ENCODE assay signal across 8 mouse cellular contexts in the genomic region with DNA sequence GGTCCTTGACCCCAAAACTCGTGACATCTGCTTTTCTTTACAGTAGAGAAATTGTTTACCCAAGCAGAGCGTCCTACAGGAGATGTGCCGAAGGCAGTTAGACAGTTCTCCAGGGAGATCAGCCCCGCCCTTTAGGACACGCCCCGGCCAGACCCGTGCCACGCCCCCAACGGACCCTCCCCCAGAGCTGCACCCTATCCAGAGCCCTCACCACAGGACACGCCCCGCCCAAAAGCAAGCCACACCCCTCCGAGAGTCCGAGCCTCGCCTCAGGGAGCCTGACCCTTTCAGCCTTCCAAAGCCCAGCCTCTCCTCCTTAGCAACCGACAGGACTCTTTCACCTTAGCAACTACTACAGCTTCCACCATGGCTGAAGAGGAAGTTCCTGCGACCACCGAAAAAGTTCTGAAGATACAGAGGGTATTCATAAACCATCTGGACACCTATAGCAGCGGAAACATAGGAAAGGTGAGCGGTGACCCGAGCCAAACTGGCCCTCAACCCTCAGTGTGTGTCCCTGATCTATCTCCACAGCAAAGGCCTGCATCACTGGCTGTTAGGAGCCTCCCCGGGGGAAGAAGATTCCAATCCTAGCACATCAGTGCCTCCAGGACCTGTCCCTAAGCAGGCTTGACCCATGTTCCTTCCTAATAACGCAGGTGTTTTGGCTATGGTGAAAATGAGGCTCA. TPM values are rescaled to one million over a fixed set of nuclear protein-coding genes. Genes with fewer than 3 reads are reported as not detected.
DNase-seq lines count a peak whose midpoint lies in the region; ATAC-seq lines count a peak whose summit lies in the region.

A gene (plus strand): TSS at position 178 of the 689 bp plus-strand sequence.

- peak; percentile 97 for ATAC-seq in erythroid progenitor cell, adult 5-6 weeks (replicated peaks; ENCODE audit: low FRiP score, poor library complexity, severe bottlenecking)
- ATAC-seq in megakaryocyte-erythroid progenitor cell, adult 5-6 weeks (replicated peaks; ENCODE audit: low FRiP score, low TSS enrichment, poor library complexity, severe bottlenecking) = peak; percentile 98
- ATAC-seq in stomach, embryonic 15.5 days (ENCODE audit: insufficient read depth, low FRiP score, low read depth) = peak; percentile 95

- intact Hi-C loops in heart, postnatal 25 days (cut with DNase I) = no loop called here

- no peaks in the 10 kb centered on the region for H3K9me3 ChIP-seq in stomach, embryonic 15.5 days

- H3K27ac ChIP-seq in stomach, embryonic 15.5 days = no peak within 1 kb of the TSS

- peaks cover 4% of the 10 kb centered on the region; the same call in 1 of the 2 replicates for H3K4me1 ChIP-seq in stomach, embryonic 15.5 days

- no peaks in the 10 kb centered on the region for H3K36me3 ChIP-seq in stomach, embryonic 15.5 days

- H3K4me3 ChIP-seq in stomach, embryonic 15.5 days (replicated peaks) = no peak within 1 kb of the TSS; the same call in 1 of the 2 replicates

- DNase-seq in CD4-positive helper T cell, adult 2 months (ENCODE audit: low read depth, low spot score) = peak; percentile 22
- DNase-seq in ZHBTc4 (ENCODE audit: low read depth, low spot score) = peak; percentile 99
- peak; percentile 17 for DNase-seq in heart, postnatal 25 days (ENCODE audit: low spot score)
- DNase-seq in kidney, postnatal 4 days = peak; percentile 89 to 93
- DNase-seq in cerebellum, adult 11 months = no peak

- no peaks in the 10 kb centered on the region for H3K27me3 ChIP-seq in stomach, embryonic 15.5 days (replicated peaks)

- H3K9ac ChIP-seq in stomach, embryonic 15.5 days = no peak within 1 kb of the TSS

- peak within 1 kb of the TSS; percentile 42 for H3K4me2 ChIP-seq in stomach, embryonic 15.5 days

- 11% methylated on average over 22 of the region's 22 CpGs for WGBS in stomach, embryonic 15.5 days

RNA-seq across cellular contexts. Expression of the gene that starts here (rescaled TPM):
- not detected in 2 replicates for total RNA-seq in erythroid progenitor cell, adult 5-6 weeks (2015; ENCODE audit: low replicate concordance)
- total RNA-seq in erythroid progenitor cell, adult 5-6 weeks (2017; ENCODE audit: low replicate concordance) = not detected in 2 replicates
- total RNA-seq in heart, postnatal 25 days (2021) = under 1 TPM in 1 of 2 experiments, not detected in 1; 0.08 TPM
- 0.22 TPM in 1 of 2 replicates, not detected in the other for total RNA-seq in megakaryocyte-erythroid progenitor cell, adult 5-6 weeks (2014; fragmentation: Nextera tagmentation)
- total RNA-seq in megakaryocyte-erythroid progenitor cell, adult 5-6 weeks (2017) = 0.05 and 0.27 TPM in 2 replicates
- polyA plus RNA-seq in stomach, embryonic 15.5 days (2015; fragmentation: Nextera tagmentation; extraction: Ambion mirVana) = 0.49 and 0.53 TPM in 2 replicates

Comparison
In these comparisons a context has a peak if more than half of its experiments do, and no peak if none do; other contexts are left out.
1. Peak in ATAC-seq in erythroid progenitor cell, adult 5-6 weeks; RNA of the gene not detected or under 1 TPM.
2. Peak in DNase-seq in heart, postnatal 25 days; RNA of the gene not detected or under 1 TPM.
3. Peak in ATAC-seq in megakaryocyte-erythroid progenitor cell, adult 5-6 weeks; RNA of the gene not detected or under 1 TPM.
4. Peak in ATAC-seq and H3K4me2 ChIP-seq in stomach, embryonic 15.5 days; RNA of the gene not detected or under 1 TPM.